Mouse (Mus musculus) CH12.LX (cell line): ENCODE measurements at regions not wholly inside any gene's neighbourhood (a gene's known extent, or its start where the extent isn't known, plus 50 kb on each side); places are given as distances from the start of the nearest gene placed in this dataset.

Experiments
- CTCF ChIP-seq, 2 experiments: IDR thresholded peaks in 1 of 2; conservative IDR thresholded peaks in 1 of 2; 2 replicates each; pipeline ENCODE4 v1.5.1; 2011 to 2012; ENCODE audit warnings: low read depth in 2 of 2, low read length in 2 of 2, improper control_type of control experiment in 1 of 2, inconsistent platforms in 1 of 2, mild to moderate bottlenecking in 1 of 2, moderate library complexity in 1 of 2
- E2F4 ChIP-seq: IDR thresholded peaks from 2 replicates; pipeline ENCODE4 v1.6.1; 2011; ENCODE audit warnings: low read depth, low read length, improper control_type of control experiment; ENCODE audit not compliant: insufficient replicate concordance
- ETS1 ChIP-seq: conservative IDR thresholded peaks from 2 replicates; pipeline ENCODE4 v1.6.1; 2012; ENCODE audit warnings: low read depth, mild to moderate bottlenecking, inconsistent platforms, low read length, improper control_type of control experiment, moderate library complexity
- JUN ChIP-seq: IDR thresholded peaks from 2 replicates; pipeline ENCODE4 v1.6.1; 2011; ENCODE audit warnings: low read depth, mild to moderate bottlenecking, low read length, improper control_type of control experiment, moderate library complexity; ENCODE audit not compliant: insufficient read depth
- KAT2A ChIP-seq: IDR thresholded peaks from 2 replicates; pipeline ENCODE4 v1.6.1; 2012; ENCODE audit warnings: low read length, improper control_type of control experiment, inconsistent platforms; ENCODE audit not compliant: insufficient replicate concordance
- MAX ChIP-seq: IDR thresholded peaks from 2 replicates; pipeline ENCODE4 v1.6.1; 2011; ENCODE audit warnings: low read length, improper control_type of control experiment
- MYC ChIP-seq: IDR thresholded peaks from 2 replicates; pipeline ENCODE4 v1.6.1; 2011; ENCODE audit warnings: low read depth, mild to moderate bottlenecking, improper control_type of control experiment, low read length
- POLR2A ChIP-seq: IDR thresholded peaks from 2 replicates; pipeline ENCODE4 v1.6.1; 2011; ENCODE audit warnings: low read depth, mild to moderate bottlenecking, improper control_type of control experiment, low read length
- RCOR1 ChIP-seq: conservative IDR thresholded peaks from 2 replicates; pipeline ENCODE4 v1.6.1; 2012; ENCODE audit warnings: low read depth, mild to moderate bottlenecking, inconsistent platforms, low read length, improper control_type of control experiment
- SIN3A ChIP-seq: IDR thresholded peaks from 2 replicates; pipeline ENCODE4 v1.6.1; 2012; ENCODE audit warnings: low read length, improper control_type of control experiment, inconsistent platforms
- TBP ChIP-seq: conservative IDR thresholded peaks from 2 replicates; pipeline ENCODE4 v1.6.1; 2011; ENCODE audit warnings: low read depth, low read length, improper control_type of control experiment
- USF1 ChIP-seq: IDR thresholded peaks from 2 replicates; pipeline ENCODE4 v1.6.1; 2014; ENCODE audit warnings: low read depth, mild to moderate bottlenecking, inconsistent platforms, low read length, improper control_type of control experiment
- ZC3H11A ChIP-seq: IDR thresholded peaks from 2 replicates; pipeline ENCODE4 v1.6.1; 2012; ENCODE audit warnings: low read depth, mild to moderate bottlenecking, inconsistent platforms, low read length, improper control_type of control experiment
- ZMIZ1 ChIP-seq: IDR thresholded peaks from 2 replicates; pipeline ENCODE4 v1.6.1; 2012; ENCODE audit warnings: low read depth, mild to moderate bottlenecking, inconsistent platforms, low read length, improper control_type of control experiment

GRCm38 (mm10) chr13:37149961-37150360, 99.9 kb upstream of the F13a1 start:
- TF ChIP-seq ZMIZ1 (no peak), CTCF (conservative IDR thresholded peaks at IDR 0.05 in 1 of 2, IDR thresholded peaks at IDR 0.05 in 1 of 2; ENCODE audit: low read depth in 2 of 2, low read length in 2 of 2) (no peak), POLR2A (no peak), SIN3A (no peak), USF1 (no peak), E2F4 (no peak), MYC (no peak), KAT2A (no peak), ZC3H11A (no peak), MAX (no peak), JUN (no peak), RCOR1 (no peak), ETS1 (no peak), TBP (no peak)
